Mouse (Mus musculus): Measurements from ENCODE around the gene Sntb2.
"Not testable (repeated sequence)": the region's sequence is repeated elsewhere in the genome, so short reads cannot be mapped to it uniquely, and the experiment has no call there.

The Sntb2 gene

DNA sequence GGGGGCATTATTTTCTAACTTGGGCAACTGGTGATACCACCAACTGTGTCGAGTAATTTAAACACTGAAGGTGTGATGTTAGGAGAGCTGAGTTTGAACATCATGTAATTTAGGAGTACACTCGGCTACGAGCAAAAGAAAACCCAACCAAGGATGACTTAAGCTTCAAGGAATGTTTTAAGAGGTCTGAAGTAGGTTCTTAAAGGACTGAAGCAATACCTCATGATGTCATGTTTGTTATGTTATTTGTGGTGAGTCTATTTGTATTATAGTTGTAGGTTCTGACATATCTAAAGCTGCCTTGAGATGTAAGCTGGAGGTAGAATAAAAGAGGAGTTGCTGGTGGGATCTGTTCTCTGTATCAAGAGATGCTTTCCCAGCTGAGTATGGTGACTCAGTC, 34.4 kb downstream of the Sntb2 start:
- DNase-seq (ENCODE audit: low spot score in 2 of 2) = no peak

DNA sequence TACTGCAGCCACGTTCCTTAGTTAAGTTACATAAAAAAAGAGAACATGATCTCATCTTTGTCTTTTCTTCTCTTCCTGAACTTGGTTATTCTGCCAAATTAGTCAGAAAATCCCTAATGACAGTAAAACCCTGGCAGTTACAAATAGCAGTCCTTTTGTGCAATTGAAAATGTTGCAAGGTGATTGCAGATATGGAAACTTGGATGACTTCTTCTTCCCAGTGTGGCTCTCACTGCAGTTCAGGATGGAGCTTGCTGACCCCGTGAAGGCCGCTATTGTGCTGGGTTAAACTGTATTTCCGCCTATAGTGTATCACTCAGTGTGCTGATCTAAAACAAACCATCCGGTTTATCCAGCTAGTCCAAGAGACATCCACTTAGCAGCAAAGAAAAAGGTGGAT, 36.4 kb downstream of the Sntb2 start:
- DNase-seq (ENCODE audit: low spot score in 2 of 2) = no peak

DNA sequence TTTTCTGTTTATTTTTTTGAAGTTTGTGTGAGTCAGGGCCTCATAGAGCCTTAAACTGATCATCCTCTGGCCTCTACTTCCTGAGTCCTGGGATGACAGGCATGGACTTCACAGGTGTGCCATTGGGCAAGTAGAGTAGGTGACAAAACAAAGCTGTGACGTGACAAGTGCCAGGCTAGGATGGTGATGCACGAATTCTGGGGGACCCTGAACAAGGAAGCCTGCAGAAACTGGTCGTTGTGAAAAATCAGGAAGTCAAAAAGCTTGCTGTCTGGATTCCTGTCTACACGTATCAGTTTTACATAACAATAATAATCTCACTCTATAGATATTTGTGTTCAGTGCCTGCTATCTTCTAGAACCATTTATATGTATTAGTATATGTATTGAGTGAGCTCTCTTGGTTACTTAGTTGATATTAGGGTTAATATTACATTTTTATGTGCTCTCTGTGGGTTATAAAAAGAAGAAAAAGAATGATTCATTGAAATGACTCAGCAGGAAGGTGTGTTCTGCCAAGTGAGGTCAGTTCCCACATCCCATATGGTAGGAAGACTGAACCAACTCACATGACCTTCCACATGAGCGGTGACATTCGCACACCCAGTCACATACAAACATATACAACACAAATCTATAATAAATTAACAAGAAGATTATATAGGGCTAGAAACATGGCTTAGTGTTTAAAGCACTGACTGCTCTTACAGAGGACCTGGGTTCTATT, 37.2 kb downstream of the Sntb2 start:
- DNase-seq (ENCODE audit: low spot score in 2 of 2) = no peak

DNA sequence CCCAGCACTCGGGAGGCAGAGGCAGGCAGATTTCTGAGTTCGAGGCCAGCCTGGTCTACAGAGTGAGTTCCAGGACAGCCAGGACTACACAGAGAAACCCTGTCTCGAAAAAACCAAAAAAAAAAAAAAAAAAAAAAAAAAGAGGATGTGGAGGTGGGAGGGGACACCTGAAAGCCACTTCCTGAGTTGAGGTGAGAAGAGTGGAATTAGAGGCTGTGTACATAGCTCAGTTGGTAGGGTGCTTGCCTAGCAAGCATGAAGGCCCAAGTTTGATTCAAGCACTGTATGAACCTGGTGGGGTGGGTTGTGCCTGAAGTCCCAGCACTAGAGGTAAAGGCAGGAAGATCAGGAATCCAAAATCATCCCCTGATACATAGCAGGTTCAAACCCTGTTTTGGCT, 38.0 kb downstream of the Sntb2 start:
- DNase-seq (ENCODE audit: low spot score in 2 of 2) = not testable (repeated sequence)

DNA sequence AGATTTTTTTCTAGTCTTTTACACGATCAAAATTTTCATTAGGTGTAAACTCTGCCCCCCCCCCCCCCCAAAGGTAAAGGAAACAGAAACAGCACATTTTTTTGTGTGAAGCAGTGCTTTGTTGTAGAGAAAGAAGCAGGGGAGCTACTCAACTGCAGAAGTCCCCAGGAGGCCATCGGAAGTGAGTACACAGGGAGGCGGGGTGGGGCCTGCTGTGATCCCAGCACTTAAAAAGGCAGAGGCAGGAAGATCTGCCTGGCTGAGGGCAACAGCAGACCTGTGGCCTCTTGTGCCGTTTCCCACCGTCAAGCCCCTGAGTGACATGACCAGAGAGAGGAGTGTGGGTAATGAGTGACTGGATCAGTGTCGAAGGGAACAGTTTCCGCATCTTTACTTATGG, 39.2 kb downstream of the Sntb2 start:
- DNase-seq (ENCODE audit: low spot score in 2 of 2) = no peak

DNA sequence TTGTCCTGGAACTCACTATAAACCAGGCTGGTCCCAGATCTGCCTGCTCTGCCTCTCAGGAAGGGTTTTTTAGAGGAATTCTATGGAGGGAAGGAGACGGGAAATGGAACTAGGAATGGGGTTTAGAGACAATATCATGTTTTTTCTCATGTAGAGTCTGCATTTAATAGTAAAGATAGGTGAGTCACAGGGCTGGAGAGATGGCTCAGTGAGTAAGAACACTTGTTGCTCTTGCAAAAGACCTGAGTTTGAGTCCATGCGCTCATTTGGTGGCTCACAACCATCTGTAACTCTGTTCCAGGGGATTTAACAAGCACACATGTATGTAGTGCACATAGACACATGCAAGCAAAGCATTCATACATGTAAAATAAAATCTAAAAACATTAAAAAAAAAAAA, 40.2 kb downstream of the Sntb2 start:
- no peak for DNase-seq (ENCODE audit: low spot score in 2 of 2)

DNA sequence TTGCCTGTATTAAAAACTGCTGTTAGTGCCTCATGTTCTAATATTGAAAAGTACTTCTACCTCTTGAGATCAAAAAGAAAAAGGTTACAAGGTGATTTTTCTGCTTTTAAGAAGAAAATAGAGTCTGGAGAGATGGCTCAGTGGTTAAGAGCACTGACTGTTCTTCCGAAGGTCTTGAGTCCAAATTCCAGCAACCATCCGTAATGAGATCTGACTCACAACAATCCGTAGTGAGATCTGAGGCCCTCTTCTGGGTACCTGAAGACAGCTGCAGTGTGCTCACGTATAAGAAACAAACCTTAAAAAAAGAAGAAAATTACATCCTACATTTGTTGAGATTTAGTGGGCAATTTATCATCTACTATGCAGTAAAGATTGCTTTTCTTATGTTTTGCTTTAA, 40.9 kb downstream of the Sntb2 start:
- no peak for DNase-seq (ENCODE audit: low spot score in 2 of 2)

DNA sequence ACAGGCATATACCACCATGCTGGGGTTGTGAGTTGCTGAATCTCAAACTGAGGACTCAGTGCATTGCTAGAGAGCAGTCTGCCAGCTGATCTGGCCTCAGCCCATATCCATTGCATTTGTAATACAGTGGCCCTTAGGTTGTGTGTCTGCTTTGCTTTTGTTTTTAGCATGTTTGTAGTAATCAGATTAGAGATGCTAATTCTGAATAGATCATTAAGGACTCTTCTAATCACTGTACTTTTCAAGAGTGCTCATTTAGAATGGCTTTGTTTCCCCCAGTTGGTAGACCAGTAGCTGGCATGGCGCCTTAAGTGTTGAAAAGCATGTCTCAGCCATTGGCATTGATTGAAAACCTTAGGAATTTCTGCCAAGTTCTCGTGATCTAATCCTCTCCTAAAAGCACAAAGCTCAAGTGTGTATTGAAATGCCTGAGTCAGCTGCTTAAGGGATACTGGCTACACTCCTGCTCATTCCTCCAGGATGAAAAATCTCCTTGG, 43.3 kb downstream of the Sntb2 start:
- peak in 1 of 2 experiments; percentile 16 for DNase-seq (ENCODE audit: low spot score in 2 of 2)

DNA sequence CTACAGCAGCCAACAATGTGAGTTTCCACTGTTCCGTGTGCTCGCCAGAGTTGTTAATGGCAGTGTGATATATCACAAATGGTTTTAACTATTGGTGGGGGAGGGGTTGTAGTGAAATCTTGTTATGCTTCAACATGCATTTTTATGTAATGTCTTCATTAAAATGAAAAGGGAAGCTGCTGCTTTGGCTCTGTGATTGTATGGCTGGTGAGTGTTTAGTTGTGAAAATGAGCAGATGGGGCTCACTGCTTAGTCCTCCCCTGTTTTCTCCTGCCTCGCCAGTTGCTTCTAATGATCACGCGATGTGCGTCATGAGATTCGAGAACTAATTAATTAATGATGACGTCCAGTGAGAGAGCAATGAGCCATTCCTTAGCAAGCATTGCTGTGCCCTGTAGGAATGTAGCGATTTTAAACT, 49.9 kb downstream of the Sntb2 start:
- no peak for DNase-seq (ENCODE audit: low spot score in 2 of 2)

DNA sequence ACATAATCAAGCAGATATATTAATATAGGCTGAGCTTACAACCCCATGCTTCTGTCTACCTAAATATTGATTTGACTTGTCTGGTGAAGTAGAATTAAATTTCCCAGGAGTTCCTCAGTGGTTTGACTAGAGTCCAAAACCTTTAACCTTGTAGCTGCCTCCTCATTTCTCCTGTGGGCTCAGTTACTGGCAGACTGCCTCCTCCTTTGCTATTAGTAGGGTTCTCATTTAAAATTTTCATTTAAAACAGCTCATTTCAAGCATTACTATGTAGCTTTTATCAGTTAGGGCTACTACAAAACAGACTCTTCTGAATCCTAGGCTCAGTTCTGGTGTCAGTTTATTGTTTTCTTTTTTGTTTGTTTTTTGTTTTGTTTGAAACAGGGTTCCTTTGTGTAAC, 50.4 kb downstream of the Sntb2 start:
- DNase-seq (ENCODE audit: low spot score in 2 of 2) = no peak

DNA sequence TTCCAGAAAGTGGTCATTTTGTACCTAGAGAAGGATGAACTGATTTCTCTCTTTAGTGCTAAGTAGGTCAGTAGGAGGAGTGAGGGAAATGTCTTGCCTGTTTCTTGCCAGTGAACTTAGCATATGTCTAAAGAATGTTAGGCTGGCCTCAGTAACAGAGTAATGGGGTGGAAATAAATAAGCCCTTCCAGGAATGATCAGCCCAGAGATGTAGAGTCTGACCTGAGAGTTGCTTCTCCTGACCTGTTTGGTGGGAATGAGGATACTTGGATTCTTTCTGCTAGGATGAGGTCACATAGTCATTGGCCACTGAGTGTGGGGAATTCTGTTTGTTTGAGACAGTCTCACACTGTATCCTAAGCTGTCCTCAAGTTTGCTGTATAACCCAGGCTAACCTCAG, 52.0 kb downstream of the Sntb2 start:
- no peak for DNase-seq (ENCODE audit: low spot score in 2 of 2)

DNA sequence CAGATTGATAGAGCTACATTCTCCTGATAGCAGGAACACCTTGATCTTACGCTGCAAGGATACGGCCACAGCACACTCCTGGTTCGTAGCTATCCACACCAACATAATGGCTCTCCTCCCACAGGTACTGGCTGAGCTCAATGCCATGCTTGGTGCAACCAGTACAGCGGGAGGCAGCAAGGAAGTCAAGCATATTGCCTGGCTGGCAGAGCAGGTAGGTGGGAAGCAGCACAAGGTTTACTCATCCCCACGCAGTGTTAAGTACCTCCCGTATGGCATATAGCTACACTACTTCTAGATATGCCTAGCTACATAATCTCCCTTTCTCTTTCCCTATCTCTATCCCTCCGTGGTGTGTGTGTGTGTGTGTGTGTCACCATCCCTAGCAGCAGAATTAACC, 55.8 kb downstream of the Sntb2 start:
- DNase-seq (ENCODE audit: low spot score in 2 of 2) = no peak

DNA sequence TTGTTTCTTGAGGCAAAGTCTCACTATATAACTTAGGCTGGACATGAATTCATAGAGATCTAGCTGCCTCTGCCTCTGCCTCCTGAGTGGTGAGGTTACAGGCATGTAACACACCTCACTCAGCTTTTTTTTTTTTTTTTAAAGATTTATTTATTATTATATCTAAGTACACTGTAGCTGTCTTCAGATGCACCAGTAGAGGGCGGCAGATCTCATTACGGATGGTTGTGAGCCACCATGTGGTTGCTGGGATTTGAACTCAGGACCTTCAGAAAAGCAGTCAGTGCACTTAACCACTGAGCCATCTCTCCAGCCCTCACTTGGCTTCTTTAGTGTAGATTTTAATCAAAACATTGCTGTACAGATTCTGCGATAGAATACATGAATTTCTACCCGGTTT, 60.8 kb downstream of the Sntb2 start:
- DNase-seq (ENCODE audit: low spot score in 2 of 2) = not testable (repeated sequence)

DNA sequence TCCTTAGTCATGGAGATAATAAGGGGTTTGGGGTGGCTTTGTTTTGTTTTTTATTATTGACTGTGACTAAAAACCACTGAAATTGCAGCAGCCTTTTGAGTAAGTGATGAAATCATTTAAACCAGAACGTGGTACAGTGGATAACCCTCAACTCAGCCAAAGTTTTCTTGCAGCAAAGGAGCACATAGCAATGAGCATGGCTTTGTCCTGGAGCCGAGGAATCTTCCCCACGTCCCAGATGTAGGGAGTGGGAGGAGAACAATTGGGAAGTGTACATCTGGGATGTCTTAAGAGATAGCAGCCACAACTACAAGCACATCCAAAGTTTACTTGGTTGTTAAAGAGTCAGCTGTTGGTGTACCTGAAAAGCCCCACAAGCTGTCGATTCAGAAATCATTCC, 61.9 kb downstream of the Sntb2 start:
- no peak for DNase-seq (ENCODE audit: low spot score in 2 of 2)

DNA sequence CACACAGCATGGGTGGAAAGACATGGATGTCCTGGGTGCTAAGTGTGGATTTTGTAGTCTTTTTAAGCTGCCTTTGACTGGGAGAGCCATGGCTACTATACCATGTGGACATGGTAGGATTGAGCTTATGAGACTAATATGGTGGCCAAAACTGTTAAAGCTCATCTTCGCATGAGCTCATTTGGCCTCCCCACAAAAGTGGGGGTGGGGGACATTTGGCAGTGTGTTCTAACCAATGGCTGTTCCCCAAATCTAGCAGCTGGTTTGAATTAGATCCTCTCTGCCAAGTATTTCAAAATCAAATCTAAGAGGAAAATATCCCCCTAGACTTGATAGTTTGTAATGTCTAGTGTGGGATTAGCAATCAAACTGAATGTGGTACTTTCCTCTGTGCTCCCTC, 63.5 kb downstream of the Sntb2 start:
- peak in 1 of 2 experiments; percentile 47 for DNase-seq (ENCODE audit: low spot score in 2 of 2)

DNA sequence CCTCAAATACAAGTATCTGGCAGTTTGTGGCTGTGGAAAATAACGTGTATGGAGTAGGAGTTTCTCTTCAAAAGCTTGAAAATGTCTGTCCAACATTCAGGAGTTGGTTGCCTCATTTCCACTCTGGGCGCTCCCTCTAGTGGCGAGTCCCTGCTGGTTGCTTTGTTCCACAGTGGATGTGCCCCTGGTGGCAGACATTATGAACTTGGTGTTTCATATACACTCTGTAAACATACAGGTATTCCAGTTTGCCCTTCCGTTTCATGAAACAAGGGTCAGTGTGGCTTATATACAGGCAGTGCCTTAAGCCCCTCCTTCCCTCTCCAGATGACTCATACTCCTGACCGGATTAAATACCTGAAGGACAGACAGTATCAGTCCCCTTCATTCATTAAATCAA, 67.0 kb downstream of the Sntb2 start:
- DNase-seq (ENCODE audit: low spot score in 2 of 2) = peak; percentile 89 to 92

DNA sequence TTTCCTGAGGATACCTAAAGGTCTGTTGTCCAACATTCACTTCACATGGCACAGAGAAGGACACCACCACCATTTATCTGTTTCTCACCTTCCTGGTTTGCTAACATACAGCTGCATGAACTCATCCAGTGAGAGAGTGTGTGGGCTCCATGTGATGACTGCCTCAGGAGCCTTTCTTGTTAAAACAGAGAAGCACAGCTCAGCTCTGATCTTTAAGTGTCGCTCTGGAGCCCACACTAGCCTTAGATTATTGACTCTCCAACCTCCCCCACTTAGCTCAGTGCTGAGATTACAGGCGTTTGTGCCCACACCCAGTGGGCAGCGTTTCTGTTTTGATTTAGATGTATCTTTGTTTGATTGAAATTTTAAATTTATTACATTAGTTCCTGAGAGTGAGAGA, 72.2 kb downstream of the Sntb2 start:
- DNase-seq (ENCODE audit: low spot score in 2 of 2) = no peak

DNA sequence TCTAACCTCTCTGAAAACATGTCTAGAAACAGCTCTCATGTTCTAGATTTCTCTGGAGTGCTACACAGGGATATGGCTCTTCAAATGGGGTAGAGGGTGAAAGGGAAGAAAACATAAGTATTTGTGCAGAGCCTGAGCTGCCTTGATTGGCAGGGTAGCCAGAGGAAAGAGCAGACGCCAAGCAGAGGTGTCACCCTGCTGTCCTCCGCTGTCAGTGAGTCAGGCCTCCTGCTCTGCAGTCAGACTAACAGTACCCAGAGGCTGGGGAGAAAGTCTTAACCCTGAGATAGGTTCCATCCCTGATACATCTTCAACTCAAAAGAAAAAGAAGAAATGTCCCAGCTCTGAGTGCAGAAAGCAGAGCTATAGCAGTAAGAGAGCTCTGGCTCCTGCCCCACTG, 77.1 kb downstream of the Sntb2 start:
- no peak for DNase-seq (ENCODE audit: low spot score in 2 of 2)

DNA sequence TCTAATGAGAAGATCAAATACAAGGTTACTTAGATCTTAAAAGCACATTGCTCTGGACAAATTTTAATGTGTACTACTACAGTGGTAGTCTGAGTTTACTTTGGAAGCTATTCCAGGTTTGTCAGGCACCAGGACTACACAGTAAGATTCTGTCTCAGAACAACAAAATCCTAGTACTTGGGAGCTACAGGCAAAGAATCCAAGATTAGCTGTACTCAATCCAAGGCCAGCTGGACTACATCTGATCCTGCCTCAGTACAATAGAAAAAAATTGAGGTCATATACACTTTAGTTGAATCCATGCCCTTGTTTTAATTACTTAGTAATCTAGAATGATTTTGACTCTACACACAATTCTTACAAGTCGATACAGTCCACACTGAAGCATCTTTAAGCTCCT, 79.4 kb downstream of the Sntb2 start:
- DNase-seq (ENCODE audit: low spot score in 2 of 2) = no peak

DNA sequence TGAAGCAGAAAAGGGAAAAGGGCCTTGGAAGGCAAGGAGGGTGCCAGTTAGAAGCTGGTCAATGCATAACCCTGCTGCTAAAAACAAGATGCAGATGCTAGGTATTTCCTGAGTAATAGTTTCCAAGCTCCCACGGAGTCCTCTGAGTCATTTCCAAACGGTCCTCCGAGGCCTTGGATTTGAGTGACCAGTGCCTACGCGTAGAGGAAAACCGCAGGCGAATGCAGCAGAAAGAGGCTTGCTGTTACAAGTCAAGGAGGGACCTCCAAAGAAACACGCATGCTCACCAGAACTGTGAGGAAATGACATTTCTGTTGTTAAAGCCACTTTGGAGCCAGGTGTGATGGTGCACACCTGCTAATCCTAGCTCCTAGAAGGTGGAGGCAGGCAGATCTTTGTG, 87.9 kb downstream of the Sntb2 start:
- no peak for DNase-seq (ENCODE audit: low spot score in 2 of 2)

DNA sequence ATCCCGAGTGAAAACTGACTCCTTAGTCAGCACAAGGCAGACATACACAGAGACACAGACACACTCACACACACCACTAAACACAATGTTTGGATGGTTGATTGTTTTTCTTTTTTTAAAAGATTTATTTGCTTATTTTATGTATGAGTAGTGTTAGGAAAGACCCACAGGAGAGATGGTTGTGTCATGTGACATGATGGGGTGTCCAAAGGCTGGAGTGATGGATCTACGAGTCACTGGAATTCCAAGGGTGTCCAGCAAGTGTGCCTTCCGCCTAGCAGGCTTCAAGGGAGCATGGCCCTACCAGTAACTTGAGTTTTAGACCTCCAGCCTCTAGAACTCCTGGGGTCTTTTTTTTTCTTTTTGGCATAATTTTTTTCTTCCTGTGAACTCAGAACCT, 93.8 kb downstream of the Sntb2 start:
- no peak for DNase-seq (ENCODE audit: low spot score in 2 of 2)

DNA sequence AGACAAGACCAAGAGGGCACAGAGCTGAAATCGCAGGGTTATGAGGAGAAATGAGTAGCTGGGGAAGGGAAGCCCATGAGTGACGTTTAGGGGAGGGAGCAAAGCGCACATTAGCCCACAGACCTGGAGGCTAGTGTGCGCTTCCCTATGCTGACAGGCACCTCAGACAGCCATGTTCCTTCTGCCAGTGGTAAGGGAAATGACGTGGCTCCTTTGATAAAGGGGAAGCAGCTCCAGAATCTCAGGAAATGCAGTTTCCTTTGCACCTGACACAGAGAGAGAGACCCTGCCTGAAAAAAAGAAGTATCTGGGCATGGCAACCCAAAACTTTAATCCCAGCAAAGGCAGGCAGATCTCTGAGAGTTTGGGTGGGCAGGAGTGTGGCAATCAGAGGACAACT, 94.5 kb downstream of the Sntb2 start:
- no peak for DNase-seq (ENCODE audit: low spot score in 2 of 2)

DNA sequence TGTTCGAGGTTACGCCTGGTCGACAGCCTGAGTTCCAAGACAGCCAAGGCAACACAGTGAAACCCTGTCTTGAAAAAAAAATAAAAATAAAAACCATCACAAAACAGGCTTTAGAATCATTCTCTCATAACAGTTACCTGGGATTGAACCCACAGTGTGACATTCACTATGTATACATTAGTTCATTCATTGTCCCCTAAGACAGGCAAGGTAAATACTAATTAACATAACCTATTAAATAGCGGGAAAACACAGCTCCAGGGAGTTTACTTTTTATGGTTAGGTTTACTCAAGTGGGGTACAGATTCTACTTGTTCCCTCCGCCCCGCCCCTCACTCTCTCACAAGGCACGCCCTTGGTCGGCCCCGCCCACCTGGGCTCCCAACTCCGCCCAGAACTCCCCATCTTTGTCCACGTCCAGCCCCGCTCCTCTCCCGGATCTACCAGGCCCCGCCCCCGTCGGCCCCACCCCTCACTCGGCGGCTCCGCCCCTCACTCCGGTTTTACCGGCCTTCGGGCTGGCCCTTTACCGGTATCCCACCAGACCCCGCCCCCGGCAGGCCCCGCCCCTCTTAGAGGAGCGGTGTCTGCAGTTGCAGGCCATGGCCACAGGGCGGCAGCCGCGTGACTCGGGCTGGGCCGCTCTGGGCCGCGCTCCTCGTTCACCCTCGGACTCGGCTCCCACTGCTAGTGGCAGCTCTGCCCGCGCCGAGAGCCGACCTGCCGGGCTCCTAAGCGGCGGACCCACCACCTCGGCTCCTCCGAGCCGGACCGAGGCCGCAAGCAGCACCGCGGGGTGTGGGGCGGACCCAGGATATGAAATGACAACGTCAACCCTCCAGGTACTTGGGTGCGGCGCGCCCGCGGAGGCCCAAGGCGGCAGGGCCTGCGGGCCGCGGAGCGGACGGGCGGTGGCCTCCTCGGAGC, 95.4 kb downstream of the Sntb2 start, which contains the start of gene Vps4a:
Gene Vps4a (plus strand): TSS at position 573 of the 927 bp plus-strand sequence.
- DNase-seq (ENCODE audit: low spot score in 2 of 2) = peak; percentile 97
